Mouse (Mus musculus): ENCODE results near the gene 2810021J22Rik.
"Not testable (repeated sequence)": the region's sequence is repeated elsewhere in the genome, so short reads cannot be mapped to it uniquely, and the experiment has no call there.

The 2810021J22Rik gene

GRCm38 (mm10) chr11:58867039-58867953 is at the start of gene 2810021J22Rik:
Gene 2810021J22Rik, plus strand, starts transcription at chr11:58867216.
- DNase-seq: peak; percentile 83

DNA sequence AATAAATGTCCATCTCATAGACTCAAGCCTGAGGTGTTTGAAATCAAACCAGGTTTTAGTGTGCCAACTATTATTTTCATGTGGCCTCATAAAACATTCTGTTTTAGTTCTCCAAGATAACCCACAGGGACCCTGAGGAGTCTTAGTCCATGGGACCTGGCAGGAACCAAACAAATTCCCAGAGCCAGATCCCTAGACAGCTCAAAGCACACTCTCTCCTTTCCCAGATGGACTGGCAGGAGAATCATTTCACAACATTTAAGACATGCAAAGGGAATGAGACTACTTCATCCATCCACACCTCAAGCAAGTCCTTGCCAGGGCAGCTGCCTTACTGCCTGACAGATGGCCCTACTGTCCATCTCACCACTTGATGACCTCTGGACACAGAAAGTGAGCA is 38.1 kb upstream of the 2810021J22Rik start, which contains the start of gene Olfr312:
Gene Olfr312, plus strand, starts transcription at position 301 of the 400 bp plus-strand sequence.
- DNase-seq: not testable (repeated sequence)

DNA sequence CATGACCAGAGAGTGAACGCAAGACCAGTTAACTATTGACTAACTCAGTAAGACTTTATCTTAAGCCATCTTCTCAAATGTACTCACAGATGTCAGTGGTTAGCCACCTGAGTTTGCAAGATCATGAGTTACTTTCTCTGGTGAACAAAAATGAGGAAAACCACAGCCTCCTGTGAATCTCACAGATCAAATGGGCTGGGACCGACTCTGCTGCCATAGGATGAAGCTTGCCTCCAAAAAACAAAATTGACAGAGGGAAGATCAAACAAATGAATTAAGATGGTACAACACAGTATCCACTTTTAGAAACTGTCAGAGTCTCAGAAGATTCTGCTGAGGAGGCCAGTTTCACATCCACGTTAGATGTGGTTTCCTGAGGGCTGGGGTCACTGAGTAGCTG is 37.3 kb upstream of the 2810021J22Rik start:
- DNase-seq: no peak

GRCm38 (mm10) chr11:58832541-58832940 is 34.5 kb upstream of the 2810021J22Rik start:
- DNase-seq: not testable (repeated sequence)

- DNase-seq: not testable (repeated sequence)
Measured at GRCm38 (mm10) chr11:58838951-58839350, 28.1 kb upstream of the 2810021J22Rik start, which contains the start of gene Olfr311. Gene Olfr311, plus strand, starts transcription at chr11:58839251.

GRCm38 (mm10) chr11:58846919-58847461 is 20.0 kb upstream of the 2810021J22Rik start, which contains the start of gene Gm12258:
Gene Gm12258, plus strand, starts transcription at chr11:58847158.
- DNase-seq: peak; percentile 95

GRCm38 (mm10) chr11:58847636-58848035 is 19.4 kb upstream of the 2810021J22Rik start:
- no peak for DNase-seq

GRCm38 (mm10) chr11:58849731-58850130 is 17.3 kb upstream of the 2810021J22Rik start:
- DNase-seq: no peak

DNA sequence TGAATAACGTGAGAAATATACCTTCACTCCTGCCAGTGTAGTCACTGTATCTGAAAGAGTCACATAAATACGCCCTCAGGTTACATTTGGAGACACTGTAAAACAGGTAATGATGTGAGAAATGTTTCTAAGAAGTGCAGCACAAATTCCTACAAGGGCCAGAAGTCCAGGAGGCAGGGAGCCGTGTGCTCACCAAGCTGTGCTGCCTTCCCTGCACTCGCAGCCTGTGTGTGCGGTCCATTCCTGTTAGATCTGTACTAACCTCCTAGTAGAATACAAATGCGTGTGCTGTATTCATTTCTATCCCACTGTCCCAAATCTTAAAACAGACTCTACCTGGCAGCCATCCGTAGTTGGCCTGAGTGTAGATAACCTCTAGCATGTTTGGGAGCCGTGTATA is 6.3 kb upstream of the 2810021J22Rik start:
- DNase-seq: no peak

GRCm38 (mm10) chr11:58867954-58868330 is 926 bp downstream of the 2810021J22Rik start:
- no peak for DNase-seq

DNA sequence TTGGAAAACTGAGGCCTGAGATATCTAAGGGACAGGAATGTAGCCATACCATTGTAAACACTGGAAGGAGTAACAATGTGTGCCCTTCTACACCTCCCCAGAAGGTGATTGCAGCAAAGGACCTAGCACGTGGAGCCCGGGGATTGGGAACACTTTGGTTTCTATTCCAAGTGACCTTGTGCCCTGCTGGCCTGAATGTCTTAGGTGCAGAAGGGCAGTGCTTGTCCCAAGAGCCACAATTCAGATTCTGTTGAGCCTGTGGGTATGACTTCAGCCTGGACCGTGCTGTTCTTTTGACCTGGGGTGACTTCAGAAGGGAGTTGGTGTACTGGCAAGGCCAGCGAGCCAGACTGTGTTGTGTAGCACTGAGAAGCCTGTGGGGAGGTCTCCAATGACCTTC is 3.9 kb downstream of the 2810021J22Rik start:
- DNase-seq: no peak

- DNase-seq: no peak
Measured at GRCm38 (mm10) chr11:58883756-58884155, 16.7 kb downstream of the 2810021J22Rik start.

GRCm38 (mm10) chr11:58890511-58890910 is 23.5 kb downstream of the 2810021J22Rik start:
- no peak for DNase-seq

DNA sequence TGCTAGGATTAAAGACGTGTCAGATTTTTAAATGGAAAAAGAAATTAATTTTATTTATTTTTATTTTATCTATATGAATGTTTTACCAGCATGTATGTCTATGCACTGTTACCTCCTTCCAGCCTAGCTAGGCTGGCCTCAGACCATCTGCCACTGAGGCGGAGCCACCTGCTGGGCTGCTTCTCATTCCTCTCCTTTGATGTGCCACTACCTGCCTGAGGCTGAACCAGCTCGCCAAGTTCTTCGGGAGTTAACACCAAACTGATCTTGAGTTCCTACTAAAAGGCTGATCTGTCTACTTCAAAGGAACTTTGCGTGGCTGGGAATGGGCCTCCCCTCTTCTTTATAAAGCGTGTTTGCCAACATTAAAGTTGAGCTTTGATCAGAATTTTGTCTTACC is 27.4 kb downstream of the 2810021J22Rik start:
- DNase-seq: no peak

DNA sequence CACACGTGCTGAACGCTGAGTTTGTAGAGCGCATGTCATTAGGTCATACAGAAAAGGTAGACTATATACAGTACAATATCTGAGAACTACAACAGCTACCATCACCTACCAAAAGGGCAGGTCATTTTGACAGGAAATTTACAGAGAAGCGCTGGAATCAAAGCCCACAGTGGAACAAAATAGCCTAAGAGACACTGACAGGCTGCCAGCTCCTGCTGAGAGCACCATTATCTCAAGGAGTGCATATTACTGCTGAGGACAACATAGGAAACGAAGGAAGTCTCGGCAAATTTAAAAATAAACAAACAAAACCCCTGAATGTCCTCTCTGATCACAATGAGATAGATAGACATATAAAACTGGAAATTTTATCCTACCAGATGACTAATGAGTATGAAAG is 30.5 kb downstream of the 2810021J22Rik start:
- no peak for DNase-seq

DNA sequence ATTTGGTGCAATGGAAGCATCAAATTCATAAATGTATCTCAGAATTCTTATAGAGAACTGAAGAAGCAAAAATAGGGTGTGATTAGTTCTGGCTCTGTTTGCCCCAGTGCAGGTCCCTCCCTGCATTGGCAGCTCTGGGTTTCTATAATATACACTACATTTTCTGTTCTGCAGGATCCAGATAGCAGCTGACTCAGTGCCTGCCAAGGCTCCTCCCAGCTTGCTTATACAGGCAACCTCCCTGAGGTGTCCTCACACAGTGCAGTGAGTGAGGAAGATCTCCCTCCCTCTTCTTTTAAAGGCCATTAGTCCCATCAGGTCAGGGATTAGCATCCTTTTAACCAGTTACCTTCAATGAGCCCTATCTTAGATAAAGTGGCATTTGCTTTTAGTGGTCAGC is 34.1 kb downstream of the 2810021J22Rik start:
- DNase-seq: no peak

DNA sequence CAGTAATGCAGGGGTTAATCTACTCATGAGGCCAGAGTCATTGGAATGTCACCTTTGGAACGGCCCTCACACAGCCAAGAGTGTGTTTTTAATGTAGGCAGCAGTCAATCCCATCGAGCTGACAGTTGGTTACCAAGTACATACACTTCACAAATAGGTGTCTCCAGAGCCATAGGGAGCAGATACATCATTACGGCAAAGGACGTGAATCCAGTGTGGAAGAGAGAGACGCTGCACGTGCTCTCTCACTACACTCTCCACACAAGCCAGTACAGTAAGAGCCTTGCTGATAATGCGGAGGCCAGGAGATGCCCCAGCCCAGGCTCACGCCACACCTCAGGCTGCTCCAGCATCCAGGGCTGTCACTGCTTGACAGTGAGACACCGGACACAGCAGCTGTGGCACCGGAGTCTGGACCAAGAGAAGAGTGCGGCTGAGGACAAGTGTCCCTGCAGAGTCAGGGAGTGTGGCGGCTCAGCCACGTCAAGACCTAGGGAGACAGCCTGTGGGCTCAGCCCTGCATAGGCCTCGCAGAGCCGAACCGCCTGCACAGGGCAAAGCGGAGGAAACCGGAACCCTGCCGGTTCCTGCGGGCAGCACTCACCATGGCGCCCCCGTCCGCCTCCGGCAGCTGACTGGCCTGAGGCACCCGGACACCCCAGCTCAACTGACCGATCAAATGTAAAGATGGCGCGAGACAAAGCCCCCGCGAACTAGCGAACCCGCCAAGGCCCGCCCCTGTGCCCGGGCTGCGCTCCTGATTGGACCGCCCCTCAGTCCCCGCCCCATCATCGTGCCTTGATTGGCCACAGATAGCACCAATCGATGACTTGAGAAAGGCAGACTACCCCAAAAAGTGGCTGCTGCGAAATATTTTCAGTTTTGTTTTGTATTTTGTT is 36.7 kb downstream of the 2810021J22Rik start, which contains the start of gene Zfp39:
Gene Zfp39, minus strand, starts transcription at position 715 of the 899 bp plus-strand sequence.
- peak; percentile 95 for DNase-seq

GRCm38 (mm10) chr11:58904410-58904718 is 37.3 kb downstream of the 2810021J22Rik start:
- no peak for DNase-seq

GRCm38 (mm10) chr11:58904838-58905237 is 37.8 kb downstream of the 2810021J22Rik start:
- DNase-seq: no peak

DNA sequence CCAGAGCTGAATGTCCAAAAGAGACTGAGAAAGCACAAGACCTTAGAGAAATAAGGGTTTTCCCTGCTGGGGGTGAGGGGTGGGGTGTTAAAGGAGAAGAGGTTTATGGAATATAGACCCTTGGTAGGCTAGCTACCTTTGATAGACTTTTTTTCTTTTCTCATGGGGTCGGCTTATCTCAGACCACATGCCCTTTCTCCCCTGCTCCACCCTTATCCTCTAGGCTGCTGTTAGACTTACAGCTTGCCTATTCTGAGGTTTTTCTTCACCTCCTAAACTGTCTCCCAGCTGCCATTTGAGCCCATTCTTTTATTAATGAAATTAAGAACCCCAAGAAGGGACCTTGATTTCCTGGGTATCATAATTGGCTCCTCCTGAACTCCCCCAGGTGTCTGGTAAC is 46.8 kb downstream of the 2810021J22Rik start:
- DNase-seq: no peak

- no peak for DNase-seq
Measured at GRCm38 (mm10) chr11:58914461-58915028, 47.5 kb downstream of the 2810021J22Rik start.

DNA sequence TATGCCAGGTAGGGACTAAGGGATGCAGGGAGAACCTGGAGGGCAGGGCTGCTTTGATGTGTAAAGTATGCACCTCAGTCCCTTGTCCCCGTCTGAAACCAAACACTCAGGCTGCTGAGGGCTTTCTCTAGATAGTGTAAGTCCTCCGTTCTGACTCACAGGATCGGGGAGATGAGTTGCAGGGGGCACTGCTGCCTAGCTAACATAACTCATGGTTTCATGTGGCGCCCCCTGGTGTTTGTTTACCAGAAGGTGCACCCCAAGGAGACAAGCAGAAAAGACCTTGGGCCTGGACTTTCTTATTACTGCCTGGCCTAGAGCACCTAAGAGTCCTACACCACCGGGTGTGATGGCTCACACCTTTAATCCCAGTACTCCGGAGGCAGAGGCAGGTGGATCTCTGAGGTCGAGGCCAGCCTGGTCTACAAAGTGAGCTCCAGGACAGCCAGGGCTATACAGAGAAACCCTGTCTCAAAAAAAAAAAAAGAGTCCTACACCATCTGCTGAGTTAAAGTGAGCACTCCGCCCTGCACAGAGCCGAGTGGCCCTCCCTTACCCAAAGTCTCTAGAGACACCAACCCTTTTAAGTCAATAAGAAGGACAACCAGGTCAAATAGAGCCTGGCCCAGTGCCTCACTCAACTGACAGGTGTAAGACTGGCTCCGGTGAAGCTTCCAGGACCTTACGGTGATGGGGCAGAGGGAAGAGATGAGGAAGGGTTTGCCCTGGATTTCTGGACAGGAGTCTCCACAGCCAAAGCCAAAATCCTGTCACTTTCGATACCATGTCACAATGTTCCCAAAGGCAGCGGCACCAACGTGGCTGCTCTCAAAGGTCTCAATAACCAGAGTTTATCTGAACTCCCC is 50.1 kb downstream of the 2810021J22Rik start:
- no peak for DNase-seq
